Mouse (Mus musculus) gastrocnemius, postnatal 25 days (tissue): ENCODE results near the gene Sobp. TPM values are rescaled to one million over a fixed set of nuclear protein-coding genes. Genes with fewer than 3 reads are reported as not detected.

Source experiments
- DNase-seq: peaks from one replicate; pipeline ENCODE4 v3.0.0; 2022
- total RNA-seq, 2 experiments: library from RNA; stranded (reverse); gene quantifications; 1 replicate in 1 of 2; 2 replicates in 1 of 2; pipeline ENCODE4 v1.2.3; 2021

Sobp gene
- total RNA-seq, 2 experiments from 2014 or later, result 22.7 to 24.3 TPM

DNA sequence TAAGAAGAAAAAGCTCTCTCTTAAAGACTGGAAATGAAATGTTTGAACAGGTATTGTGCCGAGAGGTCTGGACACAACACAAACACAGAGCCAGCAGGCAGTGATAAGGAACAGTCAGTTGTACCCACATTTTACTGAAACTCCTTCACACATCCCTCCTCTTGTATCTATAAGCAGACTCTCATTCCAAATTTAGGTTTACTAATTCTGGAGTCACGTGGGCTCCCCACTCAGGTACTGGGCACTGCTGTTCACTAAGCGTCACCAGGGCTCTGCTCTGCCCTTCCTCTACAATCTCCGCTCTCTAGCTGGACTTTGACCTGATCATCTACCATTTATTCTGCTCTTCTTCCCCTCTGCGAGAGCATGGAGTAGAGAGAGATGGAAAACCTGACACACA is 15.4 kb downstream of the Sobp start:
- DNase-seq, result no peak

GRCm38 (mm10) chr10:43155046-43155560 is 19.2 kb downstream of the Sobp start:
- peak; percentile 78 for DNase-seq

DNA sequence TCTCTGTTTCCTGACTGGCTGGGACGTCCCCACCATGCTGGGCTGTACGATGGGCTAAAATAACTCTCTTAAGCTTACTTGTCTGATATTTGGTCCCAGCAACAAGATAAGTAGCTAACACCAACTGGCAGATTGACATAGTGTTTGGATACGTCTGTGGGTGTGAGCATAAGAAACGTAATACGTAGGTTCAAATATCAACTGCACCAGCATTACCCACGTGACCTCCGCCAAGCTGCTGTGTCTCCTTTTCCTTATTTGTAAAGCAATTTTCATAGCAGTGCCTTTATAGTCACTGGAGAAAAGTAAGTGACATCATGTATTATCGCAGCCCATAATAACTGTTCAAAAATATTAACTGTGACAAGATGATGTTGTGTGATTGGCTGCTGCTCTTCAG is 21.7 kb downstream of the Sobp start:
- DNase-seq, result no peak

- DNase-seq, result no peak
Observed at GRCm38 (mm10) chr10:43148456-43148855, 25.9 kb downstream of the Sobp start.

DNA sequence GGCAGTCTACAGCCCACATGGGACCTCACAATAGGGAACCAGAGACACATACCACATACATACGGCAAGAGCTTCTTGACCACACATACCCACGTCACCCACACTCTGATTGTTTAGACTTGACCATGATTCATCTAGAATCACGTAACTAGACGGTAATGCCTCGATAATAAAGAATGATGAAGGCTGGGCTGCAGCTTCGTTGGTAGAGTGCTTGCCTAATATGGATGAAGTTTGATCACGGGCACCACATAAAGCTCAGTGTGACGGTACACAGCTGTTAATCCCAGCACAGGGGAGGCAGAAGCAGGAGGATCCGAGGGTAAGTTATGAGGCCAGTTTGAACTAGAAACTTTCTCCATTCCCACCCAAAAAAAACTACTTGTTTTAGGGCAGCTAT is 31.2 kb downstream of the Sobp start:
- no peak for DNase-seq

GRCm38 (mm10) chr10:43134027-43134426 is 40.3 kb downstream of the Sobp start:
- DNase-seq, result no peak

GRCm38 (mm10) chr10:43128750-43129149 is 45.6 kb downstream of the Sobp start:
- DNase-seq, result no peak

DNA sequence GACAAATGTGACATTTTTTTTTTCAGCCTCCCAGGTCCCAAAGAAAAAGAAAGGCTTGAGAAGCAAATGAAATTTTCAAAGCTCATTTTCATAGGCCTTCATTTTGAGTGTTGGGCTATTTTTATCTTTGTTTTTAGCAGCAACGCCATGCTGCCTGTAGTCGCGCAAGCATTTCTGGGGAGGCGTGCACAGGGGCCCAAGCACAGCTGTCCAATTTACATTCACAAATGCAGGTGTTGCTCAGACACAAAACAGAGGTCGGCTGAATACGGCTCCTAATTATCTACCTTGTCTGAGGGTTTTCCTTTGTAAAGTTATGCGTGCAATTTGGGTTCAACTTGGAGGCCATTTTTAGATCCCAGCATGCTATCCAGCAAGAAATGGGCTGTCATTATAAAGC is 49.8 kb downstream of the Sobp start:
- DNase-seq, result no peak

DNA sequence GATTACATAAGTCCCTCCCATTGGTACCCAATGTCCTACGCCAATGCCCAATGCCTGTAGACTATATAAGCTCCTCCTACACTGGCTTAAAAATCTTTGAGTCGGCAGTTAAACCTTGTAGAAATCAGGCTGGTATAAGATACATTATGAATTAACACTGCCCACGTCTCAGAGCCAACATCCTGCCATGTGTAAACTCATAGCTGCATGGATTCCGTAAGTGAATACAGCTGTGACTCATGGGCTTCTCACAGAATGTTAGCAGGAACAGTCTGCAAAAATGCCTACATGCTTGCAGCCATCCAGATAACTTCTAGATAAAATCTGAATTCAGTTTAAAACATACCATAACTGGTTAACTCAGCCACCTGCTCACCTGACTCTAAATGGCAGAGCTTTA is 50.2 kb downstream of the Sobp start:
- no peak for DNase-seq

- DNase-seq, result no peak
Observed at GRCm38 (mm10) chr10:43123422-43123821, 50.9 kb downstream of the Sobp start.

DNA sequence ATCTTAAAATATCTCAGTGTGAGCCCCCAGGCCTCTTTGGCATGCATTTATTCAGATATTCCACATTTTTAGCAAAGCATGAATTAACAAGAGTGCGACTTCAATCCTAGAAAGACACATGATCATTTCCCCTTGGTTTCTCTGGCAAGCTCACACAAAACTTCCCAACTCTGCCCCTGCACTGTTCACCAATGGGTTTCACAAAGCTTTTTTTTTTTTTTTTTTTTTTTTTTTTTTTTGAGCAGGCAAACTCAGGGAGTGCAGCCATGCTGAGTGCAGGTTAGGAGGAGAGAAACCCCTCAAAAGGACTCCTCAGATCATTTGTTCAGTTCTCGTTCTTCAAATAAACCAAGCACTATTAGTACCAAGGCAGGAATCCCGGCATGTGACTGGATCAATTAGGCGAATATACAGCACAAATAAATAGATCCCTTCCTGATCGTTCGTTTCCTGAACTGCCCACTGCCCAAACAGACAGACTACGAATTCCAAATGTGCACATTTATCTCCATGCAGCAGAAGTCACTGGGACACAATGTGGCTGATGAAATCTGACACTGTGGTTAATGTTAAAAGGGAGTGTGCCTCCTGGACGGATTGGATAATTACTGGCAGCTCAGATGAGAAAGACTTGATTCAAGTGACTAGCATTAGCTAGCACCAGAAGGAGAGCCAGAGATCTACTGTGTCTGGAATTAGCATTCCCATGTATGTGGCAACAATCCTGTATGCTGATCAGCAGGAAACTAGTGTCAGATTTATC is 53.5 kb downstream of the Sobp start:
- no peak for DNase-seq

DNA sequence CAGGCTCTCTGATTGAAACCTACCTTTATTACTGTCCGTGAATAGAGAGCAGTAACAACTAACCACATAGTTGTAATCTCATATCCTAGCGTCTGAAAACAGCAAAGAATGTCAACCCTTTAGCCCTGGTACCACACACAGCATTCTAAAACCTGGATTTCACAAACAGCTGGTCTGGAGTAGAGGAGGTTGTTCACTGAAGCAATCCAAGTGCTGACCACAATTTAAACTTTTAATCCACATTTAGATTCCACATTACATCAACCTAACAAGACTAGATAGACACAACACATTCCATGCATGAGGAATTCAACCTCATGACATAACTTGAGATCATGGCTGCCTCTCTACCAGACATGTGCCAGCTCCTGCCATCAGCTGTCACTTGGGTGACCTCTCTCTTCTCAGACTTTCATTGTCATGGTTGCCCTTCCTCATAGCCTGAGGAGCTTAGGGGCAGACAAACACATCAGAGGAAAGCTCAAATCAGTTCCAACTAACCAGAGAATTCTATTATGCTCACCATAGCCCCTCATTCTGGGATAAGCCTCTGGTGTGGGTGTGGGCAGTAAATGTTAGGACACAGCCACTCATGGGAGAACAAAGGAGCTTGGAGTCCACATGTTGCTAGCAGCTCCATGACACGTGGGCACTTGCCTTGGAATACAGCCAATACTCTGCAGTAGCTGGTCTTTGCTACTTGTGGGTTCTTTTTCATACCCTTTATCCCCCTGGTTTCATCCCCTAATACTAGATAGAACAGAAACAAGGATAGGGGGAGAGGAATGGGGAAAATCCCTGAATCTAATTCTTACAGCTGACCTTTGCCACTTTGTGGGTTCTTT is 58.0 kb downstream of the Sobp start:
- no peak for DNase-seq

GRCm38 (mm10) chr10:43112296-43112695 is 62.0 kb downstream of the Sobp start:
- no peak for DNase-seq

- DNase-seq, result no peak
Observed at GRCm38 (mm10) chr10:43106616-43107015, 67.7 kb downstream of the Sobp start.

DNA sequence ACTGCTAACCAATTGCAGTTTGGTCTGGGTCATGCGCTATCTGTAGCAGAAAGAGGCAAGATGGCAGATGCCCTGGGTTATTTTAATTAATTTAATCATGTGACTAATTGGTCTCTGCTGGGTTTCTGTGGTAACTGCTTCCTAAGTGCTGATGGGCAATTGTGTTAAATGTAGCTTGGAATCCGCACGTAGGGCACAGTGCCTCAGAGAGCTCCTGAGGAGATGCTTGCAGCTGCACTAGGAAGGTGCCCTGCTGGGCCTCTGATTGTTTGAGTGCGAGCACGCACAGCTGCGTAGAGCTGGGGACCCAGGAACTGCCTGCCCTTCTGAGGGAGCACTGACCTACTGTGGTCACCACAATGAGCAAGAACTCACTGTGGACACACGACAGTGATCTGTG is 68.1 kb downstream of the Sobp start:
- no peak for DNase-seq

DNA sequence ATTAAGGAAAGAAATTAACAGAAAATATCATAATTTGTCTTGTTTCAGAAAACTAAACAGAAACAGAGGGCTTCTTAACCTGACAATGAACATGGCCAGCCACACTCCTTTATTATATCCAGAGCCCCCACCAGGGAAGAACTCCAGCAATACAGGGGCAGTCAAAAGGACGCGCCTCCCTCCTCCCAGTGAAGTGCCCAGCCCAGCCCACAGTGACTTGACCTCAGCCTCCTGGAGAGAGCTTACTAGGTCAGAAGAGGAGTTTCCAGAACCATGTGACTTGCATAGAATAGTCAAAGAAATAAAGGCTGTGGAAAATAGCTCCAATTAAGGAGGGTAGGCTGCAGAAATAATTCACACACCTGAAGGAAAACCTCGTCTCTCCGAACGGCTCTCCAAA is 73.8 kb downstream of the Sobp start:
- no peak for DNase-seq

- peak; percentile 19 for DNase-seq
Observed at GRCm38 (mm10) chr10:43099229-43099628, 75.1 kb downstream of the Sobp start.

DNA sequence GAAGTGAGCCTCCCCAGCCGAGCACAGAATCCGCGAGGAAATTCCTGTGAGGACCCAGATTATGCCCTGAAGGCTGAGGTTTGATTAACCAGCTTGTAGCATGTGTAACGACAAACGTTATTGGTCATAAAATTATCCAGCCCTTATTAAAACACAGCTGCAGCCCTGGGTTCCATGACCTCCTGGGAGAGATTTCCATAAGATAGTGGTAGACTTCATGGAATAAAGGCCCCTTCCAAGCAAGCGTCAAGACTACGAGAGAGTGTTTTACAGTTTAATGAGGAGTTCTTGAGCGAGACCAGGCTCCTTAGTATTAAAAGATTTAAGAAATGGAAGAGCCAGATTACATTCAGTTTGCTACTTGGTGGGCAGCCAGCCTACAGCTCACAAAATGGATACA is 76.6 kb downstream of the Sobp start:
- no peak for DNase-seq

DNA sequence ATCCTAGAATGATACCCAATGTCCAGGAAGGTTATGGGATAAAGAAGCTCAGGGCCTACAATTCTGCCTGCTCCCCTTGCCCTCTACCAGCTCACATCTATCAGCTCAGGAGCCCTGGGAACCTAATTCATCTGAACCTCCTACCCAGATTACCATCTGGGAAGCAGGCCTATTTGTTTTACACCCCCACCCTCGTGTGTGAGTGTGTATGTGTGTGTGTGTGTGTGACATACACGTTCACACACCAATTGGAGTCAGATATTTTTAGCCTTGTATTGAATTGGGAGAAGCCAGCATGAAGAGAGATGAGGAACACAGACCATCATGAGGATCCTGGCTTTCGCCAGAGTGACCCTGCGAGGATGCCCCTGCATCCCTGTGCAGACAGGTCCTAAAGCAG is 77.7 kb downstream of the Sobp start:
- DNase-seq, result no peak

- no peak for DNase-seq
Observed at GRCm38 (mm10) chr10:43094537-43094936, 79.8 kb downstream of the Sobp start.

GRCm38 (mm10) chr10:43093440-43093839 is 80.9 kb downstream of the Sobp start:
- no peak for DNase-seq

GRCm38 (mm10) chr10:43090040-43090439 is 84.3 kb downstream of the Sobp start:
- no peak for DNase-seq

DNA sequence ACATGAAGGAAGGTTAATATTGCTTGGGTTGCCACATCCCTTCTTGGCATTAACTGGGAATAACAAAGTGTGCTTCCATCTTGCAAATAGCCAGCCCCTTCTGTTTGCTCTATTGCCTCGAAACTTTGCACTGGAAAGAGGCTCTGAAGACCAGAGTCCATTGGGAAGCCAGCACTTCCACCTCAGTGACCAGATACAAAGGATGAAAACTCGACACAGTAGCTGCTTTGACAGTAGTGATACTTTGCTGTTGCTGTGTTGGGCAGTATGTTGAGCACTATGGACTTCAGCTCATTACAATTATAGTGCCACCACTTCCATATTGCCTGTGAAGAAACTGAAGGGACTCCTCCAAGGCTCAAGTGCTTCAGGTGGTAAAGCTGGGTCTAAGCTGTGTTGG is 86.9 kb downstream of the Sobp start:
- DNase-seq, result no peak
